In the genomic region with DNA sequence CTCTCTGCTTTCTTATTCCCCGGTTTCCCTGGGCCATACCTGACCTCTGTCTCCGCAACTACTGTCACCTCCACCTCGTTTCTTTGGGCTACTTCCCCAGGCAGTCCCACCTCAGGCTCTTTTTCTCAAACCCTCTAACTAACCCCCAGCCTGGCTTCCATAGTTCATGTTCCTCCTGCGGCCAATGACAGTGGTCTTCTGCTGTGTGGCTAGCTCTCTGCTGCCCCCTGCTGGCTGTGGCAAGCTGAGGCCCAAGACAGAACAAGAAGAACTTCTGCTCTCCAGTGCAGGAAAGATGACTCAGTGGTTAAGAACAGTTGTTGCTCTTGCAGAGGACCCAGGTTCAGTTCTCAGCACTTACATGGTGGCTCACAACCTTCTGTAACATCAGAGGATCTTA, we compare ENCODE assay signal across 8 mouse cellular contexts. TPM values are rescaled to one million over a fixed set of nuclear protein-coding genes. Genes with fewer than 3 reads are reported as not detected.
DNase-seq lines count a peak whose midpoint lies in the region; ATAC-seq and TF ChIP-seq lines count a peak whose summit lies in the region.
"Not testable (repeated sequence)": the region's sequence is repeated elsewhere in the genome, so short reads cannot be mapped to it uniquely, and the experiment has no call there.

No protein-coding gene starts in this region.

- in situ Hi-C loops in Patski (cut with MboI; ENCODE audit: low pct_unique_long_range_greater_than_20kb), result not testable (repeated sequence)

- H3K27me3 ChIP-seq in Patski; forebrain, embryonic 12.5 days; heart, embryonic 16.5 days (ENCODE audit: control insufficient read depth, insufficient read depth, low read length); limb, embryonic 12.5 days; lung, embryonic 14.5 days (ENCODE audit: insufficient read depth, low read length); midbrain, embryonic 15.5 days (replicated peaks); stomach, embryonic 14.5 days (ENCODE audit: control insufficient read depth, insufficient read depth, low read length): not testable (repeated sequence)

- POLR2A ChIA-PET in Patski (lab: Charles Lee), result not testable (repeated sequence)

- ATAC-seq in Patski, result peak; percentile 47
- ATAC-seq in forebrain, embryonic 12.5 days (ENCODE audit: low FRiP score), result peak; percentile 70
- ATAC-seq in heart, embryonic 16.5 days (replicated peaks; ENCODE audit: extremely low read depth, insufficient read depth, low FRiP score), result peak; percentile 53; the same call in 1 of the 2 replicates
- peak; percentile 72 for ATAC-seq in inflammation-experienced regulatory T-cells, adult 6 months
- ATAC-seq in limb, embryonic 12.5 days (ENCODE audit: insufficient number of reproducible peaks, insufficient read depth, low FRiP score, low TSS enrichment, low read depth), result peak; percentile 54; the same call in 1 of the 2 replicates
- ATAC-seq in lung, embryonic 14.5 days (ENCODE audit: insufficient read depth), result peak; percentile 68; the same call in 1 of the 2 replicates
- ATAC-seq in midbrain, embryonic 15.5 days (replicated peaks), result peak; percentile 53; the same call in 1 of the 2 replicates
- peak; percentile 70; the same call in 1 of the 2 replicates for ATAC-seq in stomach, embryonic 14.5 days (ENCODE audit: insufficient number of reproducible peaks, insufficient read depth, low FRiP score, low read depth)

- not testable (repeated sequence) for H3K36me3 ChIP-seq in forebrain, embryonic 12.5 days (replicated peaks); heart, embryonic 16.5 days (ENCODE audit: control insufficient read depth, insufficient read depth); limb, embryonic 12.5 days; lung, embryonic 14.5 days (ENCODE audit: insufficient read depth); midbrain, embryonic 15.5 days (replicated peaks); stomach, embryonic 14.5 days (ENCODE audit: control insufficient read depth, insufficient read depth, low read length)

- DNase-seq in Patski (ENCODE audit: low read depth, low spot score); lung, embryonic 14.5 days: not testable (repeated sequence)

- not testable (repeated sequence) for H3K27ac ChIP-seq in forebrain, embryonic 12.5 days; heart, embryonic 16.5 days (ENCODE audit: low read length); limb, embryonic 12.5 days; lung, embryonic 14.5 days (ENCODE audit: low read depth); midbrain, embryonic 15.5 days; stomach, embryonic 14.5 days (ENCODE audit: low read length)

- WGBS in forebrain, embryonic 12.5 days, result no CpG with 5 or more reads among the region's 4 CpGs
- no CpG with 5 or more reads among the region's 4 CpGs for WGBS in heart, embryonic 16.5 days
- no CpG with 5 or more reads among the region's 4 CpGs for WGBS in limb, embryonic 12.5 days
- no CpG with 5 or more reads among the region's 4 CpGs for WGBS in lung, embryonic 14.5 days
- WGBS in midbrain, embryonic 15.5 days, result no CpG with 5 or more reads among the region's 4 CpGs
- WGBS in stomach, embryonic 14.5 days, result no CpG with 5 or more reads among the region's 4 CpGs

- not testable (repeated sequence) for TF ChIP-seq CTCF in Patski (IDR thresholded peaks at IDR 0.05); lung, embryonic 14.5 days (IDR thresholded peaks at IDR 0.05; ENCODE audit: low read depth)

- H3K4me2 ChIP-seq in forebrain, embryonic 12.5 days; heart, embryonic 16.5 days (ENCODE audit: low read depth, low read length); limb, embryonic 12.5 days; lung, embryonic 14.5 days; midbrain, embryonic 15.5 days; stomach, embryonic 14.5 days (replicated peaks; ENCODE audit: low read depth, low read length): not testable (repeated sequence)

- H3K9ac ChIP-seq in forebrain, embryonic 12.5 days; heart, embryonic 16.5 days (ENCODE audit: low read length); limb, embryonic 12.5 days (replicated peaks); lung, embryonic 14.5 days; midbrain, embryonic 15.5 days; stomach, embryonic 14.5 days (replicated peaks; ENCODE audit: low read depth, low read length): not testable (repeated sequence)

- not testable (repeated sequence) for H3K4me3 ChIP-seq in forebrain, embryonic 12.5 days (replicated peaks); heart, embryonic 16.5 days (ENCODE audit: low read length); limb, embryonic 12.5 days (replicated peaks); lung, embryonic 14.5 days (ENCODE audit: low read depth, low read length); midbrain, embryonic 15.5 days; stomach, embryonic 14.5 days (ENCODE audit: low read depth, low read length)

- not testable (repeated sequence) for H3K9me3 ChIP-seq in forebrain, embryonic 12.5 days; heart, embryonic 16.5 days (replicated peaks; ENCODE audit: control insufficient read depth, low read length); limb, embryonic 12.5 days; lung, embryonic 14.5 days (ENCODE audit: low read depth, low read length); midbrain, embryonic 15.5 days; stomach, embryonic 14.5 days (ENCODE audit: control insufficient read depth, low read depth, low read length)

- H3K4me1 ChIP-seq in forebrain, embryonic 12.5 days; heart, embryonic 16.5 days (ENCODE audit: control insufficient read depth, insufficient read depth, low read length); limb, embryonic 12.5 days (replicated peaks); lung, embryonic 14.5 days (ENCODE audit: insufficient read depth); midbrain, embryonic 15.5 days; stomach, embryonic 14.5 days (ENCODE audit: control insufficient read depth, insufficient read depth, low read length): not testable (repeated sequence)

- CTCF ChIA-PET in Patski (lab: Charles Lee), result not testable (repeated sequence)

RNA-seq across cellular contexts. Expression of a gene that starts 47.7 kb away (rescaled TPM):
- 10.2 TPM for polyA plus RNA-seq in Patski (2021)
- 53.2 and 55.0 TPM in 2 replicates for polyA plus RNA-seq in forebrain, embryonic 12.5 days (2016; fragmentation: Nextera tagmentation; extraction: Ambion mirVana)
- polyA plus RNA-seq in heart, embryonic 16.5 days (2015; fragmentation: Nextera tagmentation; extraction: Ambion mirVana), result 27.9 and 28.4 TPM in 2 replicates
- 10 to 100 TPM; 20.9 to 51.8 (median 47.6) TPM for polyA plus RNA-seq in inflammation-experienced regulatory T-cells, adult 6 months (2017; shearing (Covaris generic))
- polyA plus RNA-seq in limb, embryonic 12.5 days (2016; fragmentation: Nextera tagmentation; extraction: Ambion mirVana), result 56.5 and 62.0 TPM in 2 replicates
- 38.4 and 41.1 TPM in 2 replicates for polyA plus RNA-seq in lung, embryonic 14.5 days (2014; fragmentation: Nextera tagmentation; extraction: Ambion mirVana)
- polyA plus RNA-seq in midbrain, embryonic 15.5 days (2015; fragmentation: Nextera tagmentation; extraction: Ambion mirVana), result 76.4 and 84.8 TPM in 2 replicates
- polyA plus RNA-seq in stomach, embryonic 14.5 days (2014; fragmentation: Nextera tagmentation; extraction: Ambion mirVana), result 47.0 and 47.5 TPM in 2 replicates
